Mouse (Mus musculus): ENCODE measurements at regions not wholly inside any gene's neighbourhood (a gene's known extent, or its start where the extent isn't known, plus 50 kb on each side); places are given as distances from the start of the nearest gene placed in this dataset.

DNA sequence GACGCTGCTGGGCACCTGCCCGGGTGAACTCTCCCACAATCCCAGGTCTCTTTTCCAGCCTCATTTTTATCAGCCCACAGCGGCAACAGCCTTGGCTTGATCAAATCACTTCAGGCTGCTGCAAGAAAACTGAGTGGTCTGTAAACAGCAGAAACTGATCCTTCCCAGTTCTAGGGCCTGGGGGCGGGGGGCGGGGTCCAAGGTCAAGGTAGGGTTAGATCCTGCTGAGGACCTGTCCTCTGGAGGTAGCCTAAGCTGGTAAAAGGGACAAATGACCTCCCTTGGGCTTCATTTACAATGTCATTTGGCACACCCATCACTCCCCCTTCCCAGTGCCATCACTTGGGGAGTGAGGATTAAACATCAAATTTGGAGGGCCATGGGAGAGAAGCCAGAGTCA is 129.9 kb upstream of the Lgalsl start:
- 40% methylated on average over 5 of the region's 5 CpGs for WGBS
- no peak for TF ChIP-seq POLR2A (IDR thresholded peaks at IDR 0.05; ENCODE audit: borderline replicate concordance, extremely low read depth, insufficient read depth, insufficient read length)
- DNase-seq (ENCODE audit: low spot score): no peak

DNA sequence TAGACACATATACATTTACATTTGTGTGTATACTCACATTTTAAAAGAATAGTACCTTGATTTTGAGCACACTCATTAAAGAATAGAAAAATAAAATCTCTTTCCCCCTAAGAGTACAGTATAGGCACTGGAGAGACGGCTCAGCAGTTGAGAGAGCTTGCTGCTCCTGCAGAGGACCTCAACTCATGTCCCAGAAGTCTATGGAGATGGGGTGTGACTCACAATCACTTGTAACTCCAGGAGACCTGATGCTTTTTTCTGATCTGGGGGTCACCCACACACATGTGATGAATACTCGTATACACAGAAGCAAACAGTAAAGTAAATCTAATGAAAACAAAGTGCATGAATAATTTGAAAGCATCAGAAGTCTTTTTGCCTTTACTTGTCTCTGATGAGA is 129.5 kb upstream of the Peli1 start:
- DNase-seq (ENCODE audit: low spot score) (no peak), ATAC-seq (ENCODE audit: low FRiP score, low read depth) (no peak)
- WGBS: 78% methylated on average over 2 of the region's 2 CpGs
- Histone ChIP-seq H3K9ac (ENCODE audit: low read depth, low read length, severe bottlenecking) (no peak overlapping the region), H3K27me3 (ENCODE audit: control insufficient read depth, insufficient read depth, low read length) (no peaks in the 10 kb centered on the region), H3K4me2 (replicated peaks; ENCODE audit: low read depth, low read length, severe bottlenecking) (no peak overlapping the region), H3K9me3 (ENCODE audit: control insufficient read depth, low read length) (no peaks in the 10 kb centered on the region), H3K4me1 (ENCODE audit: control insufficient read depth, insufficient read depth, low read length) (peaks cover 11% of the 10 kb centered on the region; the same call in 1 of the 2 replicates), H3K27ac (replicated peaks; ENCODE audit: low read depth, low read length) (no peak overlapping the region), H3K4me3 (replicated peaks; ENCODE audit: low read length) (no peak overlapping the region), H3K36me3 (ENCODE audit: control insufficient read depth, insufficient read depth, low read length) (no peaks in the 10 kb centered on the region)
- TF ChIP-seq POLR2A (IDR thresholded peaks at IDR 0.05; ENCODE audit: borderline replicate concordance, extremely low read depth, insufficient read depth, insufficient read length): no peak

More for the DNA sequence above, 129.9 kb upstream of the Lgalsl start:
- H3K4me2 ChIP-seq (replicated peaks; ENCODE audit: low read depth, low read length, severe bottlenecking): no peak overlapping the region
- H3K27me3 ChIP-seq (ENCODE audit: control insufficient read depth, insufficient read depth, low read length): no peaks in the 10 kb centered on the region
- H3K4me3 ChIP-seq (replicated peaks; ENCODE audit: low read length): no peak overlapping the region
- H3K27ac ChIP-seq (replicated peaks; ENCODE audit: low read depth, low read length): no peak overlapping the region
- H3K36me3 ChIP-seq (ENCODE audit: control insufficient read depth, insufficient read depth, low read length): no peaks in the 10 kb centered on the region
- peaks cover 11% of the 10 kb centered on the region; the same call in 1 of the 2 replicates for H3K4me1 ChIP-seq (ENCODE audit: control insufficient read depth, insufficient read depth, low read length)
- ATAC-seq (ENCODE audit: low FRiP score, low read depth): no peak
- no peaks in the 10 kb centered on the region for H3K9me3 ChIP-seq (ENCODE audit: control insufficient read depth, low read length)
- H3K9ac ChIP-seq (ENCODE audit: low read depth, low read length, severe bottlenecking): no peak overlapping the region

DNA sequence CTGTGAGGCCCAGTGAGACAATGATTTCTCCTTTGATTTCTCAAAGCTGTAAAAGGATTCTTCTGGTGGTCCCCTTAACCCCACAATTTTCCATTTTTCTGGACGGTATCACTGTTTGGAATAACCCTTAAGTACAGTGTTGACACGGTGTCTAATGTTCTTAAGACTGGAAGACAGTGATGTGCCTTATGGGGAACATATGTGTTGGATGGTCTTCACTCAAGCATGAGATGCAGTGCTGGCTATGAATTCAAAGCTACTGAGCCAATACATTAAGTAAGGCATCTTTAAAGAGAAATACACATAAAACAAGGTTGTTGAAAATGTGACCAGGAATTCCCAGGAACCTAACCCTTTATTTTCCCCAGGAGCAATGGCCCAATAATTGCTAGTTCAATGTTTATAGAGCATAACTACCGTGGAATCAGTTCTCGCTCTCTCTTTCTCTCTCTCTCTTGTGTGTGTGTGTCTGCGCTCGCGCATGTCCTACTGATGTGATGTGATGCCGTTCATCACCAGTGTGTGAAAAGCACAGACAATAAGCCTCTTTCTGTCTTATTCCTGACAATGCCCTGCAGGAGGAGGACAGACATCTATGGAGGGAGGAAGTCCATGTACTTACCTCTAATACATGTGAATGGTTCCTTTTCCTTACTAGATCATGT is 125.4 kb upstream of the Peli1 start:
- Histone ChIP-seq H3K27ac (replicated peaks; ENCODE audit: low read depth, low read length) (no peak overlapping the region), H3K4me2 (replicated peaks; ENCODE audit: low read depth, low read length, severe bottlenecking) (no peak overlapping the region), H3K4me1 (ENCODE audit: control insufficient read depth, insufficient read depth, low read length) (no peaks in the 10 kb centered on the region), H3K9me3 (ENCODE audit: control insufficient read depth, low read length) (no peaks in the 10 kb centered on the region), H3K4me3 (replicated peaks; ENCODE audit: low read length) (no peak overlapping the region), H3K27me3 (ENCODE audit: control insufficient read depth, insufficient read depth, low read length) (no peaks in the 10 kb centered on the region), H3K9ac (ENCODE audit: low read depth, low read length, severe bottlenecking) (no peak overlapping the region), H3K36me3 (ENCODE audit: control insufficient read depth, insufficient read depth, low read length) (no peaks in the 10 kb centered on the region)
- DNase-seq (ENCODE audit: low spot score): peak; percentile 51
- WGBS: 77% methylated on average over 8 of the region's 8 CpGs
- no peak for TF ChIP-seq POLR2A (IDR thresholded peaks at IDR 0.05; ENCODE audit: borderline replicate concordance, extremely low read depth, insufficient read depth, insufficient read length)
- no peak for ATAC-seq (ENCODE audit: low FRiP score, low read depth)

DNA sequence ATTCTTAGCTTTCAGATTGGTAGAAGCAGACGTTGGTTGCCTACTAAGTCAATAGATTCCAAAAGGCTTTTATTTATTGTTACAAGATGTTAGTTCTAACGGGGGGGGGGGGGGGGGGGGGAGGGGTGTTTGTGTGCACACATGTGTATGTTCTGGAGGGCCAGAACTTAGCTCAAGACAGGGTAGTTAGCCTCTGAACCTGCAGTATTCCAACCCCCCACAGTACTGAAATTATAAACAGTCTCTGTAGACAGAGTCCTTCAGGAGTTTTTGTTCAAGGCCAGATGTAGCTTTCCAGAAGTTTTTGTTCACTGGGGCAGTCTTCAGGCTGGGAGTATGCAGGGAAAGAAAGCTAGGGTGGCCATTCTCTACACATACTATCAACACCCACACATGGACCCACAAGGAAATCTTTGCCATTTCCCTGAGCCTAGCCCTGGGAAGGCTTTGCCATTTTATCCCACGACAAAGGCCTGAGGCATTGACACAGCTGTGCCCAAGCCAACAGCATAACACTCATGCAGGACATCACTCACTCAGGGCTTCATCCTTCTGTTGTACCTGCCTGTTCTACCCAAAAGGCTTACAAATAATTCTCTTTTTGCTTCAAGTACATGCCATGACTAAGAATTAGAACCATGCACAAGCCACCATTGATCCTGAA is 123.6 kb upstream of the Peli1 start:
- Histone ChIP-seq H3K4me3 (replicated peaks; ENCODE audit: low read length) (no peak overlapping the region), H3K27me3 (ENCODE audit: control insufficient read depth, insufficient read depth, low read length) (no peaks in the 10 kb centered on the region), H3K36me3 (ENCODE audit: control insufficient read depth, insufficient read depth, low read length) (no peaks in the 10 kb centered on the region), H3K4me2 (replicated peaks; ENCODE audit: low read depth, low read length, severe bottlenecking) (no peak overlapping the region), H3K9me3 (ENCODE audit: control insufficient read depth, low read length) (no peaks in the 10 kb centered on the region), H3K9ac (ENCODE audit: low read depth, low read length, severe bottlenecking) (no peak overlapping the region), H3K4me1 (ENCODE audit: control insufficient read depth, insufficient read depth, low read length) (no peaks in the 10 kb centered on the region), H3K27ac (replicated peaks; ENCODE audit: low read depth, low read length) (no peak overlapping the region)
- DNase-seq (ENCODE audit: low spot score) (no peak), ATAC-seq (ENCODE audit: low FRiP score, low read depth) (no peak)
- no peak for TF ChIP-seq POLR2A (IDR thresholded peaks at IDR 0.05; ENCODE audit: borderline replicate concordance, extremely low read depth, insufficient read depth, insufficient read length)
- WGBS: 38% methylated on average over 3 of the region's 3 CpGs

DNA sequence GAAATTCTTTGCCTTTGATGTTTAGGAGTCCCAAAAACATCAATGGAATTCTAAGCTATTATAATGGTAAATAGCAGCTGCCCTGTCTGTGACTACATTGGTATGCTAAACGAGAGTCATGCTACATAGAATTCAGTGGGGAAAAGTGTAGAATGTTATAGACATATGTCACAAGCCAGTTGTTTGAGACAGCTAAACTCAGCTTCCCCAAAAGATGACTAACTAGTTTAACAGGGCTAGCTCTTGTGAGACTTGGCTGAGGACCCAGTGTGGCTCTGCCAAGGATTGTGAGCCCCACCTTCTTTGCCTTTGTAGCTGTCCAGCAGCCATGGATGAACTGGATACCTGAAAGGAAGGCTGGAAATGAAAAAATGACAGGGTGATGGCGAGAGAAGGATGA is 122.8 kb upstream of the Peli1 start:
- no peak for TF ChIP-seq POLR2A (IDR thresholded peaks at IDR 0.05; ENCODE audit: borderline replicate concordance, extremely low read depth, insufficient read depth, insufficient read length)
- no peak overlapping the region for H3K27ac ChIP-seq (replicated peaks; ENCODE audit: low read depth, low read length)
- DNase-seq (ENCODE audit: low spot score): no peak
- no peak for ATAC-seq (ENCODE audit: low FRiP score, low read depth)
- WGBS: 65% methylated on average over 2 of the region's 2 CpGs
- H3K4me1 ChIP-seq (ENCODE audit: control insufficient read depth, insufficient read depth, low read length): no peaks in the 10 kb centered on the region
- H3K9ac ChIP-seq (ENCODE audit: low read depth, low read length, severe bottlenecking): no peak overlapping the region
- H3K27me3 ChIP-seq (ENCODE audit: control insufficient read depth, insufficient read depth, low read length): no peaks in the 10 kb centered on the region
- no peaks in the 10 kb centered on the region for H3K9me3 ChIP-seq (ENCODE audit: control insufficient read depth, low read length)
- H3K4me2 ChIP-seq (replicated peaks; ENCODE audit: low read depth, low read length, severe bottlenecking): no peak overlapping the region
- H3K36me3 ChIP-seq (ENCODE audit: control insufficient read depth, insufficient read depth, low read length): no peaks in the 10 kb centered on the region
- no peak overlapping the region for H3K4me3 ChIP-seq (replicated peaks; ENCODE audit: low read length)

All from limb, embryonic 14.5 days (tissue).